Mouse (Mus musculus) midbrain, embryonic 13.5 days (tissue): ENCODE data around the gene Adh7. TPM values are rescaled to one million over a fixed set of nuclear protein-coding genes. Genes with fewer than 3 reads are reported as not detected.

Experiments used
- ATAC-seq: fragments of 200-750 bp; cut with Nextera tagmentation; 2 replicates; pipeline ENCODE4 v1.8.0; 2017; ENCODE audit warnings: mild to moderate bottlenecking, moderate TSS enrichment, moderate library complexity
- H3K27ac ChIP-seq: fragments of 300-500 bp; sonication (generic); 2 replicates; pipeline ENCODE4 v1.5.1; 2015; ENCODE audit warnings: inconsistent platforms, mild to moderate bottlenecking, moderate library complexity
- H3K27me3 ChIP-seq: fragments of 300-500 bp; sonication (generic); 2 replicates; pipeline ENCODE4 v1.6.1; 2015; ENCODE audit warnings: mild to moderate bottlenecking, inconsistent platforms
- H3K36me3 ChIP-seq: fragments of 300-500 bp; sonication (generic); 2 replicates; pipeline ENCODE4 v1.6.1; 2015; ENCODE audit warnings: mild to moderate bottlenecking, inconsistent platforms
- H3K4me1 ChIP-seq: fragments of 300-500 bp; sonication (generic); replicated peaks from 2 replicates; pipeline ENCODE4 v1.6.1; 2015; ENCODE audit warnings: inconsistent platforms
- H3K4me2 ChIP-seq: fragments of 300-500 bp; sonication (generic); replicated peaks from 2 replicates; pipeline ENCODE4 v1.6.1; 2015; ENCODE audit warnings: moderate library complexity, mild to moderate bottlenecking, inconsistent platforms
- H3K4me3 ChIP-seq: fragments of 300-500 bp; sonication (generic); replicated peaks from 2 replicates; pipeline ENCODE4 v1.5.1; 2015; ENCODE audit warnings: mild to moderate bottlenecking, inconsistent platforms
- H3K9ac ChIP-seq: fragments of 300-500 bp; sonication (generic); replicated peaks from 2 replicates; pipeline ENCODE4 v1.6.1; 2015; ENCODE audit warnings: mild to moderate bottlenecking, inconsistent platforms
- H3K9me3 ChIP-seq: fragments of 300-500 bp; sonication (generic); 2 replicates; pipeline ENCODE4 v1.6.1; 2016; ENCODE audit warnings: mild to moderate bottlenecking, inconsistent platforms
- WGBS: fragments of 180-500 bp; shearing (Covaris S2); methylation state at CpG from one replicate; pipeline ENCODE4 v1.1.7; 2015; 5-methylcytosine and 5-hydroxymethylcytosine counted together
- polyA plus RNA-seq: library from polyadenylated mRNA; unstranded; fragments of >200 nt; fragmentation: Nextera tagmentation; extraction: Ambion mirVana; gene quantifications from 2 replicates; pipeline ENCODE4 v1.2.1, GENCODE M21; 2015

Gene Adh7
- polyA plus RNA-seq, 1 experiment from 2014 or later = 0.66 TPM

- WGBS = 90% methylated on average over 11 of the region's 11 CpGs
- Histone ChIP-seq H3K27ac (no peak within 1 kb of the TSS), H3K4me2 (no peak within 1 kb of the TSS), H3K4me1 (no peaks in the 10 kb centered on the region), H3K36me3 (no peaks in the 10 kb centered on the region), H3K9me3 (no peaks in the 10 kb centered on the region), H3K9ac (no peak within 1 kb of the TSS), H3K4me3 (no peak within 1 kb of the TSS), H3K27me3 (no peaks in the 10 kb centered on the region)
- no peak for ATAC-seq
Observed at GRCm38 (mm10) chr3:138260721-138261669, 43.4 kb downstream of the Adh7 start, which contains the start of gene Adh1. Gene Adh1 (plus strand): TSS chr3:138260991.

DNA sequence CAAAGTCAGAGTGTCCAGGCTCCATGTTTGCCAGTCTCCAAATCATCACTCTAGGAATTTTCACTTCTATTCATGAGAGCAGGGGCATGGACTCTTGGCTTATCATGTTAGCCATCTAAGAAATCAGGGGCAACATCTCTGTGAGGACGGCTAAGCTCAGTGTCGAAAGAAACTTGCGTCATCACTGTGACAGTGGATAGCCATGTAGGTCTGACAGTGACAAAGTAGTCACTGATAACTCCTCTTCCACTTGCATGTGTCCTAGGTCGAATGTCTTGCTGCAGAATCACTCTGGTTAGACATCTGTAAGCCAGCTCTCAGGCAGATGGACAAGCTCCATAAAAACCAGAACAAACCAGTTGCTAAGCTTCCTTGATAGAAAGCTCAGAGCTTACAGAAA lies 45.0 kb downstream of the Adh7 start:
- no peak overlapping the region for H3K4me3 ChIP-seq
- no peak overlapping the region for H3K4me2 ChIP-seq
- no peaks in the 10 kb centered on the region for H3K4me1 ChIP-seq
- H3K27me3 ChIP-seq = no peaks in the 10 kb centered on the region
- no peaks in the 10 kb centered on the region for H3K9me3 ChIP-seq
- no peaks in the 10 kb centered on the region for H3K36me3 ChIP-seq
- ATAC-seq = no peak
- H3K27ac ChIP-seq = no peak overlapping the region
- WGBS = 81% methylated on average over 4 of the region's 4 CpGs
- H3K9ac ChIP-seq = no peak overlapping the region

DNA sequence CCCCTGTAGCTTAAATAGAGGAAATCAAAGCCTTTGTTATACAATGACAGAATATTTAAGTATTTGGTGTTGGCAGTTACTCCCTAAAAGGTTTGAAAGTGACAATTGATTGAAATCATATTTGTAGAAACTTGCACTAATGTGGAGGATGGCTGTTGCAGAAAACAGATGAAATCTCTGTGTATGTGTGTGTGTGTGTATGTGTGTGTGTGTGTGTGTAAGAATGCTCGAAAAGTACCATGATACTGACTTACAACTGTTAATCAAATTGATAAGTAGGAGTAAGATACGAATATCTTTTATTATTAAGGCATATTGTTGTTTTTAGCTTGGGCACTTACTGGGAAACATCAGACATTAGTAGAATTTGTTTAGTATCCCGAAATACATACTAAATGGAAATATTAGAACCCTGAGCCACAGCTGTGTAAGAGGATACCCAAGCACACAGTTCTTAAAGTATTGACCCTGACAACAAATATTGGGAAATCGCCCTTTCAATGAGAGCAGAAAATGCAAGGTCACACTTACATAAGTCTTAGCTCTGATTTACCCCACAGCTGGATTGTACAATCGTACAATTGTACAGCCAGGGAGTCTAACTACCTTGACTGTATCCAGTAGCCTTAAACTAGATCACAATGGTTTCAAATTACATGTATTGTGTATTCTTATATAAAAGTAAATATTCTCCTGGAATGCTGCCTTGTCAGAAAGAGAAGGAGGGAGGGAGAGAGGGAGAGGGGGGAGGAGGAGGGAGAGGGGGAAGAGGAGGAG lies 45.8 kb downstream of the Adh7 start:
- H3K36me3 ChIP-seq = no peaks in the 10 kb centered on the region
- no peaks in the 10 kb centered on the region for H3K9me3 ChIP-seq
- H3K27me3 ChIP-seq = no peaks in the 10 kb centered on the region
- H3K27ac ChIP-seq = no peak overlapping the region
- 83% methylated on average over 5 of the region's 5 CpGs for WGBS
- no peak overlapping the region for H3K4me3 ChIP-seq
- ATAC-seq = no peak
- no peak overlapping the region for H3K9ac ChIP-seq
- H3K4me1 ChIP-seq = no peaks in the 10 kb centered on the region
- no peak overlapping the region for H3K4me2 ChIP-seq

GRCm38 (mm10) chr3:138264648-138265047 lies 47.1 kb downstream of the Adh7 start:
- H3K9me3 ChIP-seq = no peaks in the 10 kb centered on the region
- no peaks in the 10 kb centered on the region for H3K27me3 ChIP-seq
- H3K27ac ChIP-seq = no peak overlapping the region
- no peaks in the 10 kb centered on the region for H3K36me3 ChIP-seq
- no peak overlapping the region for H3K4me3 ChIP-seq
- no peak overlapping the region for H3K4me2 ChIP-seq
- 82% methylated on average over 3 of the region's 3 CpGs for WGBS
- no peak for ATAC-seq
- no peaks in the 10 kb centered on the region for H3K4me1 ChIP-seq
- no peak overlapping the region for H3K9ac ChIP-seq

- Histone ChIP-seq H3K9me3 (no peaks in the 10 kb centered on the region), H3K4me1 (no peaks in the 10 kb centered on the region), H3K9ac (no peak overlapping the region), H3K27ac (no peak overlapping the region), H3K27me3 (no peaks in the 10 kb centered on the region), H3K4me2 (no peak overlapping the region), H3K4me3 (no peak overlapping the region), H3K36me3 (no peaks in the 10 kb centered on the region)
- ATAC-seq = no peak
- WGBS = 59% methylated on average over 1 of the region's 1 CpGs
Observed at GRCm38 (mm10) chr3:138270507-138270906, 52.9 kb downstream of the Adh7 start.

DNA sequence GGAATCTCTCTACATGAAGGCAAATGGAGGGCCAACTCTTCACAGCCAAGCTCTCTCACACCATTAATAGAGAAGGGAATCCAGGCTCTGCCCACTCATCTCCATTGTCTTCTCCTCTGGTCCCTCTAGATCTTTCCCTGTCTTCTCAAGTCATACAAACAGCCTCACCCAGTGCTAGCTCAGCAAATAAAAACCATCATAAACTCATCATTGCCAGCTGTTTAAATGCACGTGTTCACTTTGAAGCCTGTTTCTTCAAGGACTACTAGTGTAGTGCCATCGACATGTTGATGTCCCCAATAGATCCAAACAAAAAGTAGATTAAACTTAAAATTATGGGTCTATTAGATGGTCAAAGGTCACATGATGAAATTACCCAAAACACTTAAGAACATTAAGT lies 53.7 kb downstream of the Adh7 start:
- Histone ChIP-seq H3K27me3 (no peaks in the 10 kb centered on the region), H3K4me1 (no peaks in the 10 kb centered on the region), H3K9ac (no peak overlapping the region), H3K4me2 (no peak overlapping the region), H3K36me3 (no peaks in the 10 kb centered on the region), H3K4me3 (no peak overlapping the region), H3K27ac (no peak overlapping the region), H3K9me3 (no peaks in the 10 kb centered on the region)
- 96% methylated on average over 2 of the region's 2 CpGs for WGBS
- ATAC-seq = no peak

GRCm38 (mm10) chr3:138273080-138273479 lies 55.5 kb downstream of the Adh7 start:
- no peak overlapping the region for H3K4me2 ChIP-seq
- 90% methylated on average over 7 of the region's 7 CpGs for WGBS
- no peak overlapping the region for H3K27ac ChIP-seq
- no peak for ATAC-seq
- H3K4me1 ChIP-seq = no peaks in the 10 kb centered on the region
- H3K4me3 ChIP-seq = no peak overlapping the region
- H3K9ac ChIP-seq = no peak overlapping the region
- H3K27me3 ChIP-seq = no peaks in the 10 kb centered on the region
- no peaks in the 10 kb centered on the region for H3K36me3 ChIP-seq
- H3K9me3 ChIP-seq = no peaks in the 10 kb centered on the region

DNA sequence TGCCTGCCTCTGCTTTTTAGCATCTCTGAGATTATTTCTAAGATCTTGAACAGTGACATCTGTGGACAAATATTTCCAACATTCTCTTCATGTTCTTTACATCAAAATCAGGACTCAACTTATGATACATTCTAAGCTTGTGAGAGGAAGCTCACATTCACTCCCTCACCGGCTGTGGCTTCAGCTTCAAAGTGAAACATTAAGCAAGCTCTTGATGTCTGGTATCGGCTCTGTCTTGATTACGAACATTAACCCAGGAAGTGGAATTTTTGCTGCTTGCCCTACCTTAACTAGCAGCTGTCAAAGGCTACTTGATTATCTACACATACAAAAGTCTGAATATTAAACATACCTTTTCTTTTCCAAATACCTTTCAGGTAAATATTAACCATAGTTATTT lies 57.5 kb downstream of the Adh7 start:
- H3K9ac ChIP-seq = no peak overlapping the region
- no peaks in the 10 kb centered on the region for H3K36me3 ChIP-seq
- no peak overlapping the region for H3K4me3 ChIP-seq
- no peaks in the 10 kb centered on the region for H3K27me3 ChIP-seq
- no peaks in the 10 kb centered on the region for H3K4me1 ChIP-seq
- H3K4me2 ChIP-seq = no peak overlapping the region
- WGBS = 98% methylated on average over 3 of the region's 3 CpGs
- ATAC-seq = no peak
- H3K9me3 ChIP-seq = no peaks in the 10 kb centered on the region
- H3K27ac ChIP-seq = no peak overlapping the region

DNA sequence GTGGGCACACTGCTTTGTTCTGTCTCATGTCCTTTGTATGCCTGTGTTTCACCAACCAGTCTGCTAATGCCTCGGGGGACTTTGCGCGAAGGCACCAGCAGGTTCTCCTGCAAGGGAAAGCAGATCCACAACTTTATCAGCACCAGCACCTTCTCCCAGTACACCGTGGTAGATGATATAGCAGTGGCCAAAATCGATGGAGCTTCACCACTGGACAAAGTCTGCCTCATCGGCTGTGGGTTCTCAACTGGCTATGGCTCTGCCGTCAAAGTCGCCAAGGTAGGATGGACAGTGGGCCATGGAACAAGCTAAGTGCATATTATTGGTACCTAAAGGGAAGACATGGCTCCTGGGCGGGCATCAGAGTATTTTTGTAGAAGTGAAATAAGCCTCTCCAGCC lies 65.0 kb downstream of the Adh7 start:
- Histone ChIP-seq H3K4me3 (no peak overlapping the region), H3K27me3 (no peaks in the 10 kb centered on the region), H3K9ac (no peak overlapping the region), H3K36me3 (no peaks in the 10 kb centered on the region), H3K4me1 (0 out of 2 replicates have a peak, but pooled peaks cover 5% of the 10 kb centered on the region), H3K9me3 (no peaks in the 10 kb centered on the region), H3K4me2 (no peak overlapping the region), H3K27ac (no peak overlapping the region)
- ATAC-seq = no peak
- 63% methylated on average over 9 of the region's 9 CpGs for WGBS

Other genes with a start within 250 kb of the Adh7 start
- gene Dapp1, start 236.2 kb upstream of the Adh7 start, polyA plus RNA-seq = 0.67 and 1.2 TPM in 2 replicates
- gene 1110002E22Rik, start 152.7 kb upstream of the Adh7 start, polyA plus RNA-seq = 0.03 and 0.05 TPM in 2 replicates
- gene Gm5105, start 150.4 kb upstream of the Adh7 start, polyA plus RNA-seq = not detected in 2 replicates
- 8.9 and 9.3 TPM in 2 replicates for gene Trmt10a, start 74.3 kb upstream of the Adh7 start, polyA plus RNA-seq
- gene Mttp, start 72.8 kb upstream of the Adh7 start, polyA plus RNA-seq = 10.3 and 11.9 TPM in 2 replicates
- not detected in 2 replicates for gene 4930579F01Rik, start 23.9 kb upstream of the Adh7 start, polyA plus RNA-seq
- 0.81 and 0.97 TPM in 2 replicates for gene Adh1, start 43.2 kb downstream of the Adh7 start, polyA plus RNA-seq
- not detected in 2 replicates for gene Adh6a, start 95.5 kb downstream of the Adh7 start, polyA plus RNA-seq
- gene Adh6b, start 124.0 kb downstream of the Adh7 start, polyA plus RNA-seq = 0.17 and 0.40 TPM in 2 replicates
- gene Adh4, start 197.7 kb downstream of the Adh7 start, polyA plus RNA-seq = not detected in 2 replicates
- 243 and 250 TPM in 2 replicates for gene Adh5, start 225.3 kb downstream of the Adh7 start, polyA plus RNA-seq